Mouse (Mus musculus): Measurements from ENCODE around the gene Fez1. TPM values are rescaled to one million over a fixed set of nuclear protein-coding genes. Genes with fewer than 3 reads are reported as not detected.

The Fez1 gene
- 137 and 259 TPM in 2 replicates for polyA plus RNA-seq (2012; rRNA removed)

GRCm38 (mm10) chr9:36821644-36822000 lies at the start of gene Fez1:
Gene Fez1, plus strand, starts transcription at chr9:36821864.

GRCm38 (mm10) chr9:36796781-36797555 lies 24.7 kb upstream of the Fez1 start, which contains the start of gene Ei24:
Gene Ei24, minus strand, starts transcription at chr9:36797393.

Other genes with a start within 250 kb of the Fez1 start
- gene Gm17689, start 239.2 kb upstream of the Fez1 start, polyA plus RNA-seq (2012; rRNA removed): not detected in 2 replicates
- gene A630095E13Rik, start 178.5 kb upstream of the Fez1 start, polyA plus RNA-seq (2012; rRNA removed): not detected in 2 replicates
- gene Acrv1, start 128.6 kb upstream of the Fez1 start, polyA plus RNA-seq (2012; rRNA removed): not detected in 2 replicates
- gene Chek1, start 94.8 kb upstream of the Fez1 start, polyA plus RNA-seq (2012; rRNA removed): 32.4 and 33.6 TPM in 2 replicates
- gene Stt3a, start 54.2 kb upstream of the Fez1 start, polyA plus RNA-seq (2012; rRNA removed): 67.1 and 157 TPM in 2 replicates
- 59.4 and 89.8 TPM in 2 replicates for gene Ei24, start 24.5 kb upstream of the Fez1 start, polyA plus RNA-seq (2012; rRNA removed)